Mouse (Mus musculus): ENCODE measurements around the gene 6330409D20Rik.

Gene 6330409D20Rik

DNA sequence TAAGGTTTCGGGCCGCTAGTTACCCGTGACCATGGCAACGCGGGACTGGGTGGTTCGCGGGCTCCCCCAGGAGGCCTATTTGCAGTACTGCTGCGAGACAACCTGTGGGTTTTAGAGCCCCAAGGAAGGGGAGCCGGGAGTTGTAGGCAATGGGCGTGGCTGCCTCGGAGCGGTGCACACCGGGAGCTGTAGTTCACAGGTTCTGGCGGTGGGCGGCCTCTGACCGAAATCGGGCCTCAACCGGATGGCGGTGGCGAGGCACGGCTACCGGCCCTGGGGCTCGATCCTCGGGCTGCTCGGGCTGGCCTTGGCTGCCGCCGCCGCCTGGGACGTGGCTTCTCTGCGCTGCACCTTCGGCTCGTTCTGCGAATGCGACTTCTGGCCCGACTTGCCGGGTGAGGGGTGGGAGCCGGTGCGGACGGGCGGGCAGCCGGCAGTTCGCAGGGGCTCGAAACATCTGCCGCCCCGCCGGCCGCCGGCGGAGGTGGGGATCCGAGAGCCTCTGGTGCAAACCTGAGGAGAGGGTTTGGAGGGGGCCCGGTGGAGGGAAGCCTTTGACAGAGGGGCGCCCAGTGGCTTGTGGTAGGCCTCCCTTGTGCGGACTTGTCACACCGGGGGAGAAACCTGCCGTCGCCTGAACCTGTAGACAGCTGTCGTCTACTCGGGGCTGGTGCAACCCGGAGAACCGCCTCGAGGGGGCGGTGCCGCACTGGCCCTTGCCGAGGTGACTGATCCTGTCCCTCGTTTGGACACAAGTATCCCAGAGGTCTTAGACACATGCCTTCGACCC, 16.4 kb upstream of the 6330409D20Rik start, which contains the start of gene Tor2a:
Tor2a (plus strand) TSS at position 179 of the 790 bp plus-strand sequence.
- DNase-seq (ENCODE audit: low read depth, low spot score): peak; percentile 98

DNA sequence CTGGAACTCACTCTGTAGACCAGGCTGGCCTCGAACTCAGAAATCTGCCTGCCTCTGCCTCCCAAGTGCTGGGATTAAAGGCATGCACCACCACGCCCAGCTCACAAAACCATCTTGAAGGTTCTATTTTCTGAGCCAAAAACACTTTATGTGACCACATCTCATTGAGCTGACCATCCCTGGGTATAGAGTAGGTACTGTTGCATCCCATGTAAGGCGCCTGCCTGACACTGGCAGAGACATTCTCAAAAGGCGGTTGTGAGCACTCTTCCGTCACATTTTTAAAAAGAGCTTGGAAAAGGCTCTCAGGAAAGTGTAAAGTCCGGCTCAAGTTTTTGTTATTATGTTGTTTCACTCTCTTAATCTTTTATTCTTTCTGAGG, 15.8 kb upstream of the 6330409D20Rik start:
- DNase-seq (ENCODE audit: low read depth, low spot score): no peak

GRCm38 (mm10) chr2:32752181-32752580, 11.4 kb upstream of the 6330409D20Rik start:
- DNase-seq (ENCODE audit: low read depth, low spot score): no peak

DNA sequence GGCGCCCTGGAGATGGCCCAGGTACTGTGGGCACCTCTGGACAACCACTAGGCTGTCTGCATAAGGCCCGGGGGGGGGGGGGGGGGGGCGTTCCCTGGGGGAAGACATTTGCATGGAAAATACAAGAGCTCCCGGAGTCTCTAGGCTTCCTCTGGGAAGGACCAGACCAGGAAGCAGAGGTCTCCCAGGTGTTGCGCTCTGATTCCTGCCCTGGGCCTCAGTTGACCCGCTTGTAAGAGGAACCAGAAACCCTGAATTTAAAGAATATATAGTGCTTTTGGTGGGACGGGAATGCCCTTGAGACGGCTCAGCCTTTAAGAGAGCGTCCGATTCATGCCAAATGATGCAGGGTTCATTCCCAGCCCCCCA, 10.8 kb upstream of the 6330409D20Rik start:
- DNase-seq (ENCODE audit: low read depth, low spot score): no peak

DNA sequence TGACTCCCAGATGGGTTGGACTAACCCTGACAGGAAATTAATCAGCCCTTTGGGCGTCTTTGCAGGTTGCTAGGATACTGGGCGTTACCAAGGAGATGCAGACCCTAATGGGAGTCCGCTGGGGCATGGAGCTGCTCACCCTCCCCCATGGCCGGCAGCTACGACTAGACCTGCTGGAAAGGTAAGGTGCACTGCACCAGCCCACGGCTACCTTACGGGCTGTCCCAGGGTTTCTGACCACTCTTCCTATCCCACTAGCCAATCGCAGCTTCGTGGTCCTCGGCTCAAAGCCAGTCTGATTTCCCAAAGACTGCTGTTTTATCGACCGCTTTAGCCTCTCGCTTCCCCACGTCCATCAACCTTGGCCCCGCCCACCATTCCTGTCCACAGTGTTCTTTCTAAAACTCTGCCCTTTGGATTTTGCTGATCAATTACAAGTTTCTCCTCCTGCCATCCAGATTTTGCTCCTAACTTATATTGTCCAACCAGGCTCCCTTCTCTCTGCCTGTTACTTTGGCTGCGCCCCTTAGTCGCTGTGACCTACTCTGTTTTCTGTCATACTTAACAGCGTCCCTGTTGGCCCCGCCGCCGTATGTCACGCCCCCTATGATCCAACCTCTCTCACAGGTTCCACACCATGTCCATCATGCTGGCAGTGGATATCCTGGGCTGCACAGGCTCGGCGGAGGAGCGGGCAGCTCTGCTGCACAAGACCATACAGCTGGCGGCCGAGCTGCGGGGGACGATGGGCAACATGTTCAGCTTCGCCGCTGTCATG, 10.3 kb upstream of the 6330409D20Rik start:
- DNase-seq (ENCODE audit: low read depth, low spot score): no peak

- DNase-seq (ENCODE audit: low read depth, low spot score): no peak
These were observed 9.4 kb upstream of the 6330409D20Rik start for GRCm38 (mm10) chr2:32750199-32750598.

GRCm38 (mm10) chr2:32749082-32749481, 8.3 kb upstream of the 6330409D20Rik start:
- no peak for DNase-seq (ENCODE audit: low read depth, low spot score)

GRCm38 (mm10) chr2:32744272-32744982, 3.6 kb upstream of the 6330409D20Rik start:
- DNase-seq (ENCODE audit: low read depth, low spot score): no peak

- no peak for DNase-seq (ENCODE audit: low read depth, low spot score)
These were observed 1.3 kb upstream of the 6330409D20Rik start for GRCm38 (mm10) chr2:32742173-32742531.

DNA sequence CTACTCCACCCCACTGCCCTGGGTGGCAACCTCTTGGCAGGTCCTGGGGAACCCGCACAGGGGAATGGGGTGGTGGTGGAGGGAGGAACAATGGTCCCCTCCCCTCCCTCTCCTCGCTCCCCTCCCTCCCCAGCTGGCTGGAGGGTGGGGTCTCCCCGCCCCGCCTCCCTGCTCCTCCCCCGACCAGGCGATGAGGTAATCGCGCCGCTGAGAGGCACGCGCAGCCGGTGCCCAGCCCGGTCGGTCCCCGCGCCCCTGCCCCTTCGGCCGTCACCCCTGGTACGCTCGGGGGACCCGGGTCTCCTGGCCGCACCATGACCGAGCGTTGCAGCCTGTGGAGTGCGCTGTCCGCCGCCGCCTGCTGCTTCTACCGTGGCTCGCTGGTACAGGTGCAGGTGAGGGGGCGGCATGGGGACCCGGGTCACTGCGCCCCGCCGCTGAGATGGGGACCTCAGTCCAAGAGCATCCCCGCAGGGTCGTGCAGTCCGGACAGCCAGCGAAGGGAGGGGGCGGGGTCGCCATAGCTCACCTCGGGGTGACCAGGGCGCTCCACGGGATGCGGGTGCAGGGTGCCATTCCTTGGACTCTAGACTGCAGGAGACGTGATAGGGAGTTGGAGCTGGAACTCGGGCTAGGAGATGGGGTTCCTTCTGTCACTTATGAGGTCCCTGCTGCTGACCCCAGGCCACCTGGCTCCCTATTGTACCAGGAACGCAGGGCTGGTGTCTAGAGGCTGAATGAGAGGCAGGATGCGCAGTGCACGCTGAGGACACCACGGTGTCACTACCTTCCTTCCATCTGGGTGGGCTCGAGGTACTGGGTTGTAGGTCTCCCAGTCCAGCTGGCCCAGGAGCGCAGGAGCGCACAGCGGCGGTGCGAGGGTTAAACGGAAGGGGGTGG, 707 bp upstream of the 6330409D20Rik start:
- DNase-seq (ENCODE audit: low read depth, low spot score): no peak

GRCm38 (mm10) chr2:32739311-32739710, 1.5 kb downstream of the 6330409D20Rik start:
- DNase-seq (ENCODE audit: low read depth, low spot score): no peak

DNA sequence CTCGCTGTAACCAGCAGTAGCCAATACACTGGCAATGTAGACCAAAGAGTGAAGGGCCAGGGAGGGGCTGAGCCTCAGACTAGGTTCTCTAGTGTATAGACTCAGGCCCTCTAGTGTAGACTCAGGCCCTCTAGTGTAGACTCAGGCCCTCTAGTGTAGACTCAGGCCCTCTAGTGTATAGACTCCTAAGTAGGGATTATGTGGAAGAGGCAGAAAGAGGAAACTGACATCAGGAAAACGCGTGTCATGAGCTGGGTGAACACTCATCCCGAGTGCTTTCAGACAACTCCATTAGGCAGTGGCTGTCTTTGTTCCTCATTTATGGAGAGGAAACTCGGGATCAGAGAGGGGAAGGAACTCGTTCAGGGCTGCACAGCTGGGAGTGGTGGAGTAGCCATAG, 3.8 kb downstream of the 6330409D20Rik start:
- no peak for DNase-seq (ENCODE audit: low read depth, low spot score)

- DNase-seq (ENCODE audit: low read depth, low spot score): no peak
These were observed 4.4 kb downstream of the 6330409D20Rik start for GRCm38 (mm10) chr2:32736306-32736829.

GRCm38 (mm10) chr2:32734933-32735332, 5.9 kb downstream of the 6330409D20Rik start:
- DNase-seq (ENCODE audit: low read depth, low spot score): no peak

DNA sequence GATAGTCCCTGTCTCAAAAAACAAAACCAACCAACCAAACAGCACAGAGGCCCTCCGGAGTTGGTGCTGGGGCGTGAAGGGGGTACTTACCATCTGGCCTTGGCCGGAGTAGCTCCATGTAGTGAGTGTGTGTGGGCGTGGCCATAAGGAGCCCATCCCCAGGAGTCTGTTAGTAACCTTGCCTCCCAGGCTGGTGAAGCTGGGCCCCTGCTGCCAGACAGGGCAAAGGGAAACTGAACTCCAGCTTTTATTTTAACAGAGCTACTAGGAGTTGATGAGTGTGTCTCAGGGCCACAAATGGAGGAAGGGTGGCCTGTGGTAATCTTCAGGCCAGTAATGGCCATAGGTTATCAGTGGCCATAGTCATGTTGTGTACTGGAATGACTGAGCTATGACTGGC, 6.3 kb downstream of the 6330409D20Rik start:
- DNase-seq (ENCODE audit: low read depth, low spot score): no peak

- no peak for DNase-seq (ENCODE audit: low read depth, low spot score)
These were observed 8.1 kb downstream of the 6330409D20Rik start for GRCm38 (mm10) chr2:32732695-32733094.

DNA sequence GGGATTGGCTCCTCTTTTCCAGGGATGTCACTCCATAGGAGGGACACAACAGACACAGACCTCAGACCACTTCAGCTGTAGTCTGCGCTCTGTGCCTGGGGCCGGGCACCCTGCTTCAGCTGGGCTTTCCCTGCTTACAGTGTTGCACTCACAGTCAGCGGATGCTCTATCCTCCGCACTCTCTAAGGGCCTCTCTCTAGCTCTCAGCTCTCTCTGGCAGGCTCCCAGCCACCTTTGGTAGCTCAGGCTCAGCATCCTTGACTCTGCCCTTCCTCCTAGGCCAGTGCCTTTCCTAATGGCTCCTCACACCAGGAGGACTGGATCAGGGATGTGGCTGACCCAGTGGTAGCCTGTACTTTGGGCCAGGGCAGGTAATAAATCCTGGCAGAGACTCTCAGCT, 8.9 kb downstream of the 6330409D20Rik start:
- DNase-seq (ENCODE audit: low read depth, low spot score): no peak

GRCm38 (mm10) chr2:32730854-32731253, 10.0 kb downstream of the 6330409D20Rik start:
- DNase-seq (ENCODE audit: low read depth, low spot score): no peak

- DNase-seq (ENCODE audit: low read depth, low spot score): no peak
These were observed 11.3 kb downstream of the 6330409D20Rik start for GRCm38 (mm10) chr2:32729547-32729946.

DNA sequence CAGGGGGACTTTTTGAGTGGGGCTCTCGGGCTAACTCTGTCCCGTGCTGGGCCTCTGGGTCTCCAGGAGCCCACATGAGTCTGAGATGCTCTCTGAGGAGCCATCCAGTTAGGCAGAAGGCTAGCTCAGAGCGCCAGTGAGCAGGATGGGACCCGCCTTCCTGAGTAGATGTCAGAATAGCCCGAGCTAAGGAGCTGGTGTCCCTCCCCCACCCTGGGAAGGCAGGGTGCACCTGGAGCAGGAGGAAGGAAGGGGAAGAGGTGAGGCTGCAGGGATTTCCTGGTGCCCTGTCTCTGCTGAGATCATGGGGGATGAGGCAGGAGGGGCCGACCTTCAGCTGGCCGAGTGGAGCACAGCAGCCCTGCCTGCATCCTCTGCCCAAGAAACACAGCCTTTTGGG, 12.4 kb downstream of the 6330409D20Rik start:
- no peak for DNase-seq (ENCODE audit: low read depth, low spot score)

DNA sequence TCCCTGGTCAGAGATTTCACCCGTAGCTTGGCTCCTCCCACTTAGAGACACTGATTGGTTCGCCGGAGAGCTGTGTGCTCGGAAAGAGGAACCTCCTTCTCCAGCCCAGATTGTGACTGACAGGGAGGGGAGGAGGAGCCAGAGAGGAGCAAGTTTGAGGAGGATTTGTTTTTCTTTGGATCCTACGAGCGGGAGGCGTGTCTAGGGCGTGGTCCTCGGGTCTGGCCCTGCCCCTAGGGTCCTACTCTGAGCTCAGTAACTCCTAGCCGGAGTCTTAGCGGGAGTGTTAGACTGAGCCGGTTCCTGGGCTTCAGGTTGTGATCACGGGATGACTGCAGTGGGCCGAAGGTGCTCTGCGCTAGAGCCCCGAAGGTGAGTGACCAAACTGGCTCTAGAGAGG, 13.4 kb downstream of the 6330409D20Rik start:
- DNase-seq (ENCODE audit: low read depth, low spot score): peak; percentile 78
